In genomic region chr13:37858066-37858501, GRCm38 (mm10) we compare ENCODE assay signal across 8 mouse cellular contexts.
A peak's percentile ranks its signal among the peaks of the same experiment; 100 is the strongest.
DNase-seq lines count a peak whose midpoint lies in the region; ATAC-seq and TF ChIP-seq lines count a peak whose summit lies in the region.

No protein-coding gene starts in this region.

- H3K9ac ChIP-seq in kidney, embryonic 14.5 days (ENCODE audit: low read depth, low read length) = peak overlapping the region; percentile 75
- H3K9ac ChIP-seq in heart, embryonic 14.5 days (ENCODE audit: low read length) = peak overlapping the region; percentile 83
- H3K9ac ChIP-seq in limb, embryonic 14.5 days (ENCODE audit: low read depth, low read length, severe bottlenecking) = peak overlapping the region; percentile 72

- H3ac ChIP-seq in myocyte (ENCODE audit: control insufficient read depth, insufficient read length) = peak overlapping the region; percentile 34

- peaks cover 87% of the 10 kb centered on the region for H3K79me2 ChIP-seq in myocyte (ENCODE audit: control insufficient read depth, insufficient read depth)

- TF ChIP-seq POLR2A in bone marrow, adult 2 months (IDR thresholded peaks at IDR 0.05; ENCODE audit: borderline replicate concordance, control insufficient read depth, low read depth, low read length) = no peak
- no peak for TF ChIP-seq POLR2A in limb, embryonic 14.5 days (IDR thresholded peaks at IDR 0.05; ENCODE audit: borderline replicate concordance, extremely low read depth, insufficient read depth, insufficient read length)
- no peak for TF ChIP-seq POLR2A in myocyte (IDR thresholded peaks at IDR 0.05; ENCODE audit: insufficient read length, low read depth)

- H3K27ac ChIP-seq in kidney, embryonic 14.5 days (ENCODE audit: low read depth, low read length) = peak overlapping the region; percentile 57; the same call in 1 of the 2 replicates
- peak overlapping the region; percentile 80 for H3K27ac ChIP-seq in bone marrow, adult 2 months (ENCODE audit: control insufficient read depth, insufficient read depth, low read depth, low read length, poor library complexity)
- peak overlapping the region; percentile 71 to 82 for H3K27ac ChIP-seq in heart, embryonic 14.5 days (replicated peaks in 1 of 2; ENCODE audit: control insufficient read depth in 1 of 2, insufficient read depth in 1 of 2, low read depth in 2 of 2, low read length in 2 of 2)
- H3K27ac ChIP-seq in limb, embryonic 14.5 days (replicated peaks; ENCODE audit: low read depth, low read length) = peak overlapping the region; percentile 73

- no peaks in the 10 kb centered on the region for H3K9me3 ChIP-seq in kidney, embryonic 14.5 days (ENCODE audit: control insufficient read depth, low read length)
- no peaks in the 10 kb centered on the region for H3K9me3 ChIP-seq in heart, embryonic 14.5 days (ENCODE audit: control insufficient read depth, low read length)
- no peaks in the 10 kb centered on the region for H3K9me3 ChIP-seq in limb, embryonic 14.5 days (ENCODE audit: control insufficient read depth, low read length)

- peak overlapping the region; percentile 61 for H3K4me3 ChIP-seq in kidney, embryonic 14.5 days (ENCODE audit: low read length)
- H3K4me3 ChIP-seq in bone marrow, adult 2 months (replicated peaks; ENCODE audit: control insufficient read depth, low read depth, low read length) = peak overlapping the region; percentile 78
- H3K4me3 ChIP-seq in heart, embryonic 14.5 days (ENCODE audit: control insufficient read depth in 1 of 2, insufficient read depth in 1 of 2, low read depth in 1 of 2, low read length in 2 of 2) = peak overlapping the region; percentile 55 to 61
- H3K4me3 ChIP-seq in limb, embryonic 14.5 days (replicated peaks; ENCODE audit: low read length) = peak overlapping the region; percentile 56
- H3K4me3 ChIP-seq in myocyte = peak overlapping the region; percentile 32

- H3K36me3 ChIP-seq in kidney, embryonic 14.5 days (ENCODE audit: control insufficient read depth, insufficient read depth, low read length) = no peaks in the 10 kb centered on the region
- no peaks in the 10 kb centered on the region for H3K36me3 ChIP-seq in heart, embryonic 14.5 days (ENCODE audit: control insufficient read depth, insufficient read depth, low read length)
- H3K36me3 ChIP-seq in limb, embryonic 14.5 days (ENCODE audit: control insufficient read depth, insufficient read depth, low read length) = no peaks in the 10 kb centered on the region
- H3K36me3 ChIP-seq in myocyte (ENCODE audit: control insufficient read depth, insufficient read depth) = peaks cover 3% of the 10 kb centered on the region

- ATAC-seq in kidney, embryonic 14.5 days (ENCODE audit: low FRiP score, low TSS enrichment) = peak; percentile 10; the same call in 1 of the 2 replicates
- peak; percentile 51 for ATAC-seq in heart, embryonic 14.5 days (ENCODE audit: insufficient number of reproducible peaks, insufficient read depth, low FRiP score, low read depth)
- ATAC-seq in limb, embryonic 14.5 days (ENCODE audit: low FRiP score, low read depth) = peak; percentile 21

- no peak for TF ChIP-seq CTCF in bone marrow, adult 2 months (IDR thresholded peaks at IDR 0.05; ENCODE audit: control insufficient read depth, insufficient read depth, low read length)

- H3K27me3 ChIP-seq in kidney, embryonic 14.5 days (ENCODE audit: control insufficient read depth, insufficient read depth, low read length) = no peaks in the 10 kb centered on the region
- no peaks in the 10 kb centered on the region for H3K27me3 ChIP-seq in heart, embryonic 14.5 days (ENCODE audit: control insufficient read depth, insufficient read depth, low read length)
- no peaks in the 10 kb centered on the region for H3K27me3 ChIP-seq in limb, embryonic 14.5 days (ENCODE audit: control insufficient read depth, insufficient read depth, low read length)
- no peaks in the 10 kb centered on the region for H3K27me3 ChIP-seq in myocyte (ENCODE audit: control insufficient read depth, insufficient read depth, insufficient read length)

- H3K4me1 ChIP-seq in kidney, embryonic 14.5 days (ENCODE audit: control insufficient read depth, insufficient read depth, low read length) = peaks cover 54% of the 10 kb centered on the region
- H3K4me1 ChIP-seq in bone marrow, adult 2 months (ENCODE audit: control insufficient read depth, insufficient read depth, low read length) = peaks cover 11% of the 10 kb centered on the region
- H3K4me1 ChIP-seq in heart, embryonic 14.5 days (ENCODE audit: control insufficient read depth in 2 of 2, insufficient read depth in 2 of 2, low read length in 2 of 2) = peaks cover 30 to 74% of the 10 kb centered on the region in 2 experiments
- peaks cover 42% of the 10 kb centered on the region for H3K4me1 ChIP-seq in limb, embryonic 14.5 days (ENCODE audit: control insufficient read depth, insufficient read depth, low read length)

- DNase-seq in kidney, adult 9 months = no peak
- DNase-seq in limb, embryonic 14.5 days (ENCODE audit: low spot score) = no peak
- no peak for DNase-seq in c-Kit-positive CD71-positive TER-119-positive erythroid progenitor cells, embryonic 14.5 days (ENCODE audit: low spot score)
- DNase-seq in cerebellum, adult 9-11 months = no peak

- 2% methylated on average over 19 of the region's 19 CpGs for WGBS in kidney, embryonic 14.5 days
- 1% methylated on average over 19 of the region's 19 CpGs for WGBS in bone marrow, adult 2 months
- WGBS in heart, embryonic 14.5 days = 4% methylated on average over 19 of the region's 19 CpGs
- 1% methylated on average over 15 of the region's 19 CpGs for WGBS in limb, embryonic 14.5 days

- H3K4me2 ChIP-seq in kidney, embryonic 14.5 days (replicated peaks; ENCODE audit: low read depth, low read length) = peak overlapping the region; percentile 97
- H3K4me2 ChIP-seq in heart, embryonic 14.5 days (ENCODE audit: low read length) = peak overlapping the region; percentile 90
- H3K4me2 ChIP-seq in limb, embryonic 14.5 days (replicated peaks; ENCODE audit: low read depth, low read length, severe bottlenecking) = peak overlapping the region; percentile 97
- peak overlapping the region; percentile 90 for H3K4me2 ChIP-seq in myocyte (ENCODE audit: low read depth)

TF ChIP-seq in myocyte, 11 proteins besides CTCF, POLR2A, EP300 and RAD21:
- TF ChIP-seq TCF3 (IDR thresholded peaks at IDR 0.05; ENCODE audit: insufficient read length, low read depth) (no peak), MYOD1 (IDR thresholded peaks at IDR 0.05; ENCODE audit: control insufficient read depth in 1 of 3, insufficient read length in 2 of 3, low read depth in 2 of 3) (peak in 2 of 3 experiments; percentile 48 to 71)
